Mouse (Mus musculus) urinary bladder, postnatal 4 days (tissue): ENCODE data around the gene Gm12666.
"Not testable (repeated sequence)": the region's sequence is repeated elsewhere in the genome, so short reads cannot be mapped to it uniquely, and the experiment has no call there.

ENCODE experiments used
- DNase-seq, 2 experiments: peaks; one replicate each; pipeline ENCODE4 v3.0.0; 2021 to 2022; ENCODE audit warnings: low spot score in 2 of 2

Gm12666 gene

GRCm38 (mm10) chr4:92191649-92192048 is at the start of gene Gm12666:
Gm12666 (minus strand) TSS chr4:92191749.
- not testable (repeated sequence) for DNase-seq

- DNase-seq, result no peak
These were observed 34.8 kb upstream of the Gm12666 start for GRCm38 (mm10) chr4:92226326-92226725.

- DNase-seq, result no peak
These were observed 24.7 kb upstream of the Gm12666 start for GRCm38 (mm10) chr4:92216286-92216685.

- no peak for DNase-seq
These were observed 38.9 kb downstream of the Gm12666 start for GRCm38 (mm10) chr4:92152646-92153045.

GRCm38 (mm10) chr4:92147134-92147533 is 44.4 kb downstream of the Gm12666 start, which contains the start of gene Izumo3:
Izumo3 (minus strand) TSS chr4:92147234.
- no peak for DNase-seq
